Mouse (Mus musculus) intestine, embryonic 16.5 days (tissue): ENCODE data around the gene Hsf2bp. TPM values are rescaled to one million over a fixed set of nuclear protein-coding genes. Genes with fewer than 3 reads are reported as not detected.
A peak's percentile ranks its signal among the peaks of the same experiment; 100 is the strongest.

Experiments used
- ATAC-seq: fragments of 200-750 bp; cut with Nextera tagmentation; 2 replicates; pipeline ENCODE4 v1.8.0; 2017; ENCODE audit warnings: moderate TSS enrichment, moderate library complexity
- H3K27ac ChIP-seq: fragments of 300-500 bp; sonication (generic); 2 replicates; pipeline ENCODE4 v1.5.1; 2014; ENCODE audit warnings: mild to moderate bottlenecking, low read length
- H3K27me3 ChIP-seq: fragments of 300-500 bp; sonication (generic); replicated peaks from 2 replicates; pipeline ENCODE4 v1.6.1; 2014; ENCODE audit warnings: low read length, control low read depth, mixed read lengths; ENCODE audit not compliant: control insufficient read depth, insufficient read depth
- H3K36me3 ChIP-seq: fragments of 300-500 bp; sonication (generic); 2 replicates; pipeline ENCODE4 v1.6.1; 2014; ENCODE audit warnings: low read length, control low read depth; ENCODE audit not compliant: control insufficient read depth, insufficient read depth
- H3K4me1 ChIP-seq: fragments of 300-500 bp; sonication (generic); 2 replicates; pipeline ENCODE4 v1.6.1; 2014; ENCODE audit warnings: low read length, control low read depth, mixed read lengths; ENCODE audit not compliant: control insufficient read depth, insufficient read depth
- H3K4me2 ChIP-seq: fragments of 300-500 bp; sonication (generic); 2 replicates; pipeline ENCODE4 v1.6.1; 2014; ENCODE audit warnings: low read depth, low read length, control low read depth
- H3K4me3 ChIP-seq: fragments of 300-500 bp; sonication (generic); 2 replicates; pipeline ENCODE4 v1.5.1; 2014; ENCODE audit warnings: mild to moderate bottlenecking, low read length
- H3K9ac ChIP-seq: fragments of 300-500 bp; sonication (generic); 2 replicates; pipeline ENCODE4 v1.6.1; 2014; ENCODE audit warnings: low read depth, low read length
- H3K9me3 ChIP-seq: fragments of 300-500 bp; sonication (generic); 2 replicates; pipeline ENCODE4 v1.6.1; 2016; ENCODE audit warnings: low read length, control low read depth; ENCODE audit not compliant: control insufficient read depth
- WGBS: fragments of 180-500 bp; shearing (Covaris S2); extraction: QIAGEN DNeasy Blood & Tissue Kit; methylation state at CpG from one replicate; pipeline ENCODE4 v1.1.7; 2014; 5-methylcytosine and 5-hydroxymethylcytosine counted together
- polyA plus RNA-seq: library from polyadenylated mRNA; unstranded; fragments of >200 nt; fragmentation: Nextera tagmentation; extraction: Ambion mirVana; gene quantifications from 2 replicates; pipeline ENCODE4 v1.2.1, GENCODE M21; 2015

Hsf2bp gene
- polyA plus RNA-seq, 1 experiment from 2014 or later: 0.15 TPM

DNA sequence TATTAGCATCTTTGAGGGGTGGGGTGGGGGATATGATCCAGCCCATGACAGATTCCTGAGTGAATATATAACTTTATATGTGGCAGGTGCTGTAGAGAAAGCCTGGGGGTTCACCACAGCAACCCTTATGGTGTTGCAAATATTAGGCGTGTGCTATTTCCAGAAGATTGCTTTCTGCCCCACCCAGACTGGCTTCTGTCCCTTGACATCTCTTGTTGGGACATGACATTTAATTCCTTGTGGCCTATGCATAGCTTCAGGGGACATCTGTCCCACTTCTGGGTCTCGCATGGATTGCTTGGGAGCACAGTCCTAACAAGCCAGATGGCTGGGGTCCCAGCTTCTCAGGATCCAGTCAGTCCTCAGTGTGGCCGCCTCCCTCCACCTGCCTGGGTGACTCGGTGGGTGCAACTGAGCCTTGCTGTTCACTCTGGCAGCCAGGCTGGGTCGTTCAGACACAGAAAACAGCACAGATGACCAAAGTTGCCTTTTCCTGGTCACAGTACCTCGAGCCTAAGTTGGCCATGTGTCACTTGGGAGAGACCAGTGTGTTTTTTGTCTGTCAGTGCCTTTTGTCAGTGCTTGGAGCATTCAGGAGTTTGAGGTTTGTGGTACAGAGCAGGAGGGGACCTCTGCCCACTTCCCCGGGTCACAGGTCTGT, 112.7 kb downstream of the Hsf2bp start:
- H3K4me1 ChIP-seq: no peaks in the 10 kb centered on the region
- H3K27ac ChIP-seq: no peak overlapping the region
- no peak overlapping the region for H3K4me3 ChIP-seq
- WGBS: 77% methylated on average over 7 of the region's 7 CpGs
- H3K4me2 ChIP-seq: no peak overlapping the region
- no peak for ATAC-seq
- no peaks in the 10 kb centered on the region for H3K36me3 ChIP-seq
- no peak overlapping the region for H3K9ac ChIP-seq
- no peaks in the 10 kb centered on the region for H3K27me3 ChIP-seq
- H3K9me3 ChIP-seq: no peaks in the 10 kb centered on the region

GRCm38 (mm10) chr17:31920589-31921190, 115.5 kb downstream of the Hsf2bp start:
- no peak for ATAC-seq
- Histone ChIP-seq H3K4me1 (no peaks in the 10 kb centered on the region), H3K4me2 (no peak overlapping the region), H3K36me3 (no peaks in the 10 kb centered on the region), H3K4me3 (no peak overlapping the region), H3K9ac (no peak overlapping the region), H3K9me3 (no peaks in the 10 kb centered on the region), H3K27me3 (no peaks in the 10 kb centered on the region), H3K27ac (no peak overlapping the region)
- WGBS: 52% methylated on average over 9 of the region's 9 CpGs

GRCm38 (mm10) chr17:31919599-31919998, 116.5 kb downstream of the Hsf2bp start:
- no peak overlapping the region for H3K4me2 ChIP-seq
- no peak overlapping the region for H3K4me3 ChIP-seq
- no peaks in the 10 kb centered on the region for H3K36me3 ChIP-seq
- H3K27me3 ChIP-seq: no peaks in the 10 kb centered on the region
- 77% methylated on average over 7 of the region's 7 CpGs for WGBS
- no peaks in the 10 kb centered on the region for H3K9me3 ChIP-seq
- no peak overlapping the region for H3K27ac ChIP-seq
- H3K9ac ChIP-seq: no peak overlapping the region
- no peak for ATAC-seq
- no peaks in the 10 kb centered on the region for H3K4me1 ChIP-seq

DNA sequence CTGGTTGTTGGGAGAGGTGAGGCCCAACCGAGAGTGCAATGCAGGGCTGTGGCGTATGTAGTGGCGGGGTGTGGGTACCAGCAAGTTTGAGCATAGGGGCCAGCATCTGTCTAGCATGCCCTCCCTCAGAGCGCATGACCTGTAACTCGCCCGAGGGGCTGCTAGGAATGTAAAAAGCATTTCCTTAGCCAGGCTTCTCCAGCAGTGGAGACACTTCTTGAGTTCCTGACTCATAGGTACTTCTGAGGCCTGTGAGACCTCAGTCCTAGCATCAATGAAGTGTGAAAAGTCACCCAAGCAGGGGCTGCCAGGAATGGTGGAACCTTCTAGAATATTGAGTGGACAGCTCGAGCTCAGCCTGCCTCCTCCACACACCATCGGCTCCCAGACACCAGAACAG, 117.8 kb downstream of the Hsf2bp start:
- H3K27me3 ChIP-seq: no peaks in the 10 kb centered on the region
- peaks cover under 1% of the 10 kb centered on the region; the same call in 1 of the 2 replicates for H3K4me1 ChIP-seq
- ATAC-seq: no peak
- no peak overlapping the region for H3K27ac ChIP-seq
- H3K9ac ChIP-seq: no peak overlapping the region
- 91% methylated on average over 8 of the region's 8 CpGs for WGBS
- H3K9me3 ChIP-seq: no peaks in the 10 kb centered on the region
- no peaks in the 10 kb centered on the region for H3K36me3 ChIP-seq
- no peak overlapping the region for H3K4me2 ChIP-seq
- H3K4me3 ChIP-seq: no peak overlapping the region

GRCm38 (mm10) chr17:31916461-31916775, 119.7 kb downstream of the Hsf2bp start:
- Histone ChIP-seq H3K27me3 (no peaks in the 10 kb centered on the region), H3K36me3 (no peaks in the 10 kb centered on the region), H3K4me2 (no peak overlapping the region), H3K9me3 (no peaks in the 10 kb centered on the region), H3K4me3 (no peak overlapping the region), H3K9ac (no peak overlapping the region), H3K4me1 (peaks cover 3% of the 10 kb centered on the region), H3K27ac (no peak overlapping the region)
- ATAC-seq: no peak
- WGBS: 82% methylated on average over 6 of the region's 6 CpGs

GRCm38 (mm10) chr17:31915756-31916460, 120.2 kb downstream of the Hsf2bp start:
- no peak overlapping the region for H3K9ac ChIP-seq
- no peaks in the 10 kb centered on the region for H3K9me3 ChIP-seq
- H3K4me2 ChIP-seq: no peak overlapping the region
- peaks cover 3% of the 10 kb centered on the region for H3K4me1 ChIP-seq
- 70% methylated on average over 18 of the region's 18 CpGs for WGBS
- no peaks in the 10 kb centered on the region for H3K36me3 ChIP-seq
- ATAC-seq: no peak
- no peak overlapping the region for H3K4me3 ChIP-seq
- no peaks in the 10 kb centered on the region for H3K27me3 ChIP-seq
- no peak overlapping the region for H3K27ac ChIP-seq

GRCm38 (mm10) chr17:31914323-31914722, 121.8 kb downstream of the Hsf2bp start:
- WGBS: 84% methylated on average over 5 of the region's 5 CpGs
- no peak overlapping the region for H3K9ac ChIP-seq

GRCm38 (mm10) chr17:31912881-31913662, 123.1 kb downstream of the Hsf2bp start:
- Histone ChIP-seq H3K9ac (no peak overlapping the region), H3K4me1 (peaks cover 3% of the 10 kb centered on the region), H3K9me3 (no peaks in the 10 kb centered on the region), H3K4me3 (no peak overlapping the region), H3K27me3 (no peaks in the 10 kb centered on the region), H3K4me2 (no peak overlapping the region), H3K36me3 (no peaks in the 10 kb centered on the region), H3K27ac (no peak overlapping the region)
- ATAC-seq: 0 out of 2 replicates have a peak, but pooled peaks have one; percentile 33
- 62% methylated on average over 18 of the region's 18 CpGs for WGBS

More at GRCm38 (mm10) chr17:31914323-31914722, 121.8 kb downstream of the Hsf2bp start:
- Histone ChIP-seq H3K9me3 (no peaks in the 10 kb centered on the region), H3K27ac (no peak overlapping the region), H3K4me3 (no peak overlapping the region), H3K4me2 (no peak overlapping the region), H3K36me3 (no peaks in the 10 kb centered on the region), H3K4me1 (peaks cover 3% of the 10 kb centered on the region), H3K27me3 (no peaks in the 10 kb centered on the region)
- ATAC-seq: no peak

- Histone ChIP-seq H3K36me3 (no peaks in the 10 kb centered on the region), H3K27ac (no peak overlapping the region), H3K27me3 (no peaks in the 10 kb centered on the region), H3K4me3 (no peak overlapping the region), H3K9me3 (no peaks in the 10 kb centered on the region), H3K9ac (no peak overlapping the region), H3K4me1 (peaks cover 3% of the 10 kb centered on the region), H3K4me2 (no peak overlapping the region)
- ATAC-seq: no peak
- 75% methylated on average over 16 of the region's 16 CpGs for WGBS
Observed at GRCm38 (mm10) chr17:31912387-31912786, 123.8 kb downstream of the Hsf2bp start.
